Mouse (Mus musculus): ENCODE data around the gene Erich4. TPM values are rescaled to one million over a fixed set of nuclear protein-coding genes. Genes with fewer than 3 reads are reported as not detected.

Erich4 gene
- total RNA-seq (2015; ENCODE audit: low replicate concordance) (not detected in 2 replicates), total RNA-seq (2017; ENCODE audit: low replicate concordance) (not detected in 2 replicates)

- ATAC-seq (replicated peaks; ENCODE audit: low FRiP score, poor library complexity, severe bottlenecking): no peak
Measured at GRCm38 (mm10) chr7:25615706-25616011, at the start of gene Erich4. TSS of gene Erich4 (minus strand) at chr7:25615892.

- peak; percentile 97 for ATAC-seq (replicated peaks; ENCODE audit: low FRiP score, poor library complexity, severe bottlenecking)
Measured at GRCm38 (mm10) chr7:25658657-25659472, 43.2 kb upstream of the Erich4 start, which contains the start of the genes Bckdha and Exosc5. TSS of gene Bckdha (minus strand) at chr7:25658981. TSS of gene Exosc5 (plus strand) at chr7:25659164.

- no peak for ATAC-seq (replicated peaks; ENCODE audit: low FRiP score, poor library complexity, severe bottlenecking)
Measured at GRCm38 (mm10) chr7:25657785-25658184, 42.1 kb upstream of the Erich4 start.

- ATAC-seq (replicated peaks; ENCODE audit: low FRiP score, poor library complexity, severe bottlenecking): no peak
Measured at GRCm38 (mm10) chr7:25655601-25656428, 40.1 kb upstream of the Erich4 start.

GRCm38 (mm10) chr7:25652244-25652759, 36.6 kb upstream of the Erich4 start:
- ATAC-seq (replicated peaks; ENCODE audit: low FRiP score, poor library complexity, severe bottlenecking): no peak

- ATAC-seq (replicated peaks; ENCODE audit: low FRiP score, poor library complexity, severe bottlenecking): no peak
Measured at GRCm38 (mm10) chr7:25651281-25651680, 35.6 kb upstream of the Erich4 start.

- no peak for ATAC-seq (replicated peaks; ENCODE audit: low FRiP score, poor library complexity, severe bottlenecking)
Measured at GRCm38 (mm10) chr7:25649839-25650238, 34.1 kb upstream of the Erich4 start.

- ATAC-seq (replicated peaks; ENCODE audit: low FRiP score, poor library complexity, severe bottlenecking): no peak
Measured at GRCm38 (mm10) chr7:25647574-25648123, 32.0 kb upstream of the Erich4 start.

- ATAC-seq (replicated peaks; ENCODE audit: low FRiP score, poor library complexity, severe bottlenecking): no peak
Measured at GRCm38 (mm10) chr7:25645074-25645473, 29.4 kb upstream of the Erich4 start.

GRCm38 (mm10) chr7:25644631-25645030, 28.9 kb upstream of the Erich4 start:
- ATAC-seq (replicated peaks; ENCODE audit: low FRiP score, poor library complexity, severe bottlenecking): no peak

- ATAC-seq (replicated peaks; ENCODE audit: low FRiP score, poor library complexity, severe bottlenecking): no peak
Measured at GRCm38 (mm10) chr7:25644136-25644535, 28.4 kb upstream of the Erich4 start.

GRCm38 (mm10) chr7:25639754-25640153, 24.1 kb upstream of the Erich4 start:
- no peak for ATAC-seq (replicated peaks; ENCODE audit: low FRiP score, poor library complexity, severe bottlenecking)

- no peak for ATAC-seq (replicated peaks; ENCODE audit: low FRiP score, poor library complexity, severe bottlenecking)
Measured at GRCm38 (mm10) chr7:25637099-25637498, 21.4 kb upstream of the Erich4 start.

- ATAC-seq (replicated peaks; ENCODE audit: low FRiP score, poor library complexity, severe bottlenecking): no peak
Measured at GRCm38 (mm10) chr7:25636373-25636772, 20.7 kb upstream of the Erich4 start.

GRCm38 (mm10) chr7:25632679-25633078, 17.0 kb upstream of the Erich4 start:
- ATAC-seq (replicated peaks; ENCODE audit: low FRiP score, poor library complexity, severe bottlenecking): no peak

GRCm38 (mm10) chr7:25628323-25628620, 12.6 kb upstream of the Erich4 start:
- ATAC-seq (replicated peaks; ENCODE audit: low FRiP score, poor library complexity, severe bottlenecking): no peak

- no peak for ATAC-seq (replicated peaks; ENCODE audit: low FRiP score, poor library complexity, severe bottlenecking)
Measured at GRCm38 (mm10) chr7:25627431-25628322, 12.0 kb upstream of the Erich4 start.

GRCm38 (mm10) chr7:25626509-25627430, 11.1 kb upstream of the Erich4 start, which contains the start of gene B3gnt8:
TSS of gene B3gnt8 (plus strand) at chr7:25626654.
- no peak for ATAC-seq (replicated peaks; ENCODE audit: low FRiP score, poor library complexity, severe bottlenecking)

All from erythroid progenitor cell, adult 5-6 weeks (primary cell).